Mouse (Mus musculus): ENCODE results near the gene Abhd5. TPM values are rescaled to one million over a fixed set of nuclear protein-coding genes. Genes with fewer than 3 reads are reported as not detected.
A peak's percentile ranks its signal among the peaks of the same experiment; 100 is the strongest.

Abhd5 gene
- total RNA-seq, 2 experiments from 2014 or later: 30.9 to 36.2 TPM

DNA sequence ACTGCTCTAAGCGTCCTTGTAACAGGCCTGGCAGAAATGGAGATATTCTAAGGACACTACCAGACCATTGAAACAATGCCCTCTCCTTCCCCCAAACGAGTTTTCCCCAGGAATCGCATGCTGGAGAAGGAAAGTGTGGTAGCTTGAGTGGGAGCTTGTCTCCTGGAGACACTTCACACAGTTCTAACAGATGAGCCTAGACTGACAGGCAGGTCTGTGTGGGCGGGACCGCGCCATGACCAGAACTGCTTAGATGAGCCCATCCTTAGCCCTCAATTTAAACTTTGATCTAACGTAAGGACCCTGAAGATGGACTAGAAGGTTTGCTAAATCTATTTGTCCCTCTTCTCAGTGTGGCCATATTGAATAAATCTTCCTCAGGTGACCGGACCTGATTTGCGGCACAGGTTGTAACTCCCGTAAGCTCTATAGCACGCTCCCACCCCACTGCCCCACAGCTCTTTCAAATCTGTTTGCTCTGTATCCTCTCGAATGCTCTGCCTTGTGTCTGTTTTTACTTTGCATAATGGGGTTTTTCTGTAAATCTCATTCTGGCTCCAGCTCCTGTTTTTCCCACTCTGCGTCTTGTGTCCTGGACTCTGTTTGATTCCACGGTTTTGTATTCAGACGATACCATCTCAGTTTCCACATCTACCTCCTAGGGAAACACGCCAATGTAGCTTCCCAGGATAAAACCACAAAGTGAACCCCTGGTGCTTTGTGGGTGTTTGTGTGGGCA is 59.2 kb downstream of the Abhd5 start:
- DNase-seq: no peak
- intact Hi-C loops (cut with DNase I): no loop called here

DNA sequence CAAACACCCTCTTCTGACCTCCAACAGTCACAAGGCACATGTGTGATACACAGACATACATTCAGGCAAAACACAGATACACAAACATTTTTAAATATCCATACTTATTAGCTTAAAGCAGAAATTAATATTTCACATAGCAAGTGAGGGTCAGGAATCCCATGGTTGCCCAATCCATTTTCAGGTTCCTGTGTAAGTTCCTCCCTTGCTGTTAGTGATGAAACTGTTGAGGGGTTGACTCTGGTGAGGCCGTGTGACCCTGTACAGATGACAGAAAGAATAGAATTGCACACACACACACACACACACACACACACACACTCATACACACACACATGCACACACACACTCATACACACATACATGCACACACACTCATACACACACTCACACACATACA is 63.2 kb downstream of the Abhd5 start:
- intact Hi-C loops (cut with DNase I): no loop called here
- no peak for DNase-seq

DNA sequence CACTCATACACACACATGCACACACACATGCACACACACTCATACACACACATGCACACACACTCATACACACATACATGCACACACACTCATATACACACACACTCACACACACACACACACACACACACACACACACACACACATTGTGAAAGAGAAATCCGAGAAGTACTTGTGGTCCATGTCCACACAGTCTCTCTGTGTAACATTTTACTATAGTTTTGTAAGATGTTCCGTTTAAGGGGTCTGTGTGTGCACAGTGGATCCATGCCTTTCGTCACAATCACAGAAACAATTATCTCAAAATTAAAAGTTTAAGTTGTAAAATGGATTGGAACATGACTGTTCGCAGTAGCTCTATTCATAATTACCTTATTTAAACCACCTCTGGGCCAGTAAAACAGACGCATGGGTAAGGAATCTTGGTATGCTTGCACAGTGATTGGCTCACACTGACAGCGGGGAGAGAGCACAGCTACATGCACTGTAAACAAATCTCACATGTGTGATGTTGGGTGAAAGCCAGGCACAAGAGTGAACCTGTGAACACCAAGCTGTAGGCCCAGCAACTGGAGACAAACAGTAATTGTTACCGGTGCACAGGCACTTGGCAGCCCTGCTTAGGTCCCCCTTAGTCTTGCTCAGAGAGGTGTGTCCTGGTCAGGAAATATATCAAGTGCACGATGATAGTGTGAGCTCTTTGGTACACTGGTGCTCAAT is 63.8 kb downstream of the Abhd5 start:
- no peak for DNase-seq
- intact Hi-C loops (cut with DNase I): no loop called here

DNA sequence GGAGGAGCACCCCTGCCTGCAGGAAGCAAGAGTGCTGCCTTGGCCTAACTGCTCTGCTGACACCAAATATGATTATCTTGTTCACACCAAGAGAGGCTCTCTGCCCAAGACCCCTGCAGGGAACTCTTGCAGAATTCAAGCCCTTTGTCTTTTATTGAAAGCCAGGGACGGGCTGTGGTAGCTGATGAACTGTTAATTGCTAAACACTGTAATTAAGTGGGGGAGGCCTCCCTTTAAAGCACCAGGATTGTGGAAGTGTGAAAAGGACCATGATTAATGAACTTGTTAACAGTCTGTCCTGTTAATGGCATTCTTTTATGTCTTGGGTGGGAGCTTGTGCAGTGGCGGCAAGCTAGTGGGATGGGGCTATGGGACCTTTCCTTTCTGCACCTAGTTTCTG is 65.2 kb downstream of the Abhd5 start:
- intact Hi-C loops (cut with DNase I): no loop called here
- no peak for DNase-seq

- no peak for DNase-seq
- intact Hi-C loops (cut with DNase I): loop anchor here (5.0 to 10.0 kb wide), 2 partner anchors 152 to 265 kb away; no protein-coding TSS in a partner anchor
Observed at GRCm38 (mm10) chr9:122420195-122420756, 68.9 kb downstream of the Abhd5 start.

DNA sequence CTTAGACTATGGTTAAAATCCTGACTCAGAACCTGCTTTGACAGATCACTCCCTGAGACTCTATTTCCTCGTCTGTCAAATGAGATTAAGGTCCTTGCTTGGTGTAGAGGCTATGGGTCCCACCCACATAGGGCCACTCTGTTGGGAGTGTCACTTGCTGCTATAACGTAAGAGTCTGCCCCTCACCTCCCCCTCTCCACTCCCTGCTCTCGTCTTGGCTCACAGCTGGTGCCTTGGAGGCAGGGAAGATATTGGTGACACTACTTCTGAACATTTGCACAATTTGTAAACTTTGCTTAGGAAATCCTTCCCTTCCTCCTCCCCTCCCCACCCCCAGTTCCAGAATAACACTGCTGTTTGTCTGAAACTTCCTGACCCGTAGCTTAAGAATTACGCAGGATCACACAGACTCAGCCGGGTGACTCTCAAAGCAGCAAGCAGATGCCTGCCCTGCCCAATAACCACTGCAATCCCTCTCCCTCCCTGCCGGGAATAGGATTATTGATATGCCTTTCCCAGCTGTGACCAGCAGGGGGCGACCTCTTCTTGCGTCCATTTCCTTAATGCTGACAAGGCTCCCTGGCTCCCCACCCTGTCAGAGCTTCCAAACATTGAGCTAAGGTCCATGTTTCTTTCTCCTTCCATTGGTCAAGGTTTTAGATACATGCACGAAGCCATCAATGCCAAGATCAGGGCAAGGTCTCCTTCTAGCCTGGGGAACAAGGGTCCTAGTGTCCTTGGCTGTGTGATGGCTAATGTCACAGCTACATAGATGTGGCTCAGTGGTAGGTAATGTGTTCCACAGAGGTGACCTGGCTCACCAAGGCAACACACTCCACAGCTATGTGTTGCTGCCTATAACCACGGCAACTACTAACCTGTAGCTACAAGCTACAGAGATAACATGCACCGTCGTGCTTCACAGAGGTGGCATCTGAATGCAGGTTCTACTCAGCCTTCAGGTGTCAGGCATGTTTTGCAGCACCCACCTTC is 69.7 kb downstream of the Abhd5 start:
- intact Hi-C loops (cut with DNase I): loop anchor here (5.0 to 10.0 kb wide), 2 partner anchors 151 to 264 kb away; no protein-coding TSS in a partner anchor
- DNase-seq: peak; percentile 81

DNA sequence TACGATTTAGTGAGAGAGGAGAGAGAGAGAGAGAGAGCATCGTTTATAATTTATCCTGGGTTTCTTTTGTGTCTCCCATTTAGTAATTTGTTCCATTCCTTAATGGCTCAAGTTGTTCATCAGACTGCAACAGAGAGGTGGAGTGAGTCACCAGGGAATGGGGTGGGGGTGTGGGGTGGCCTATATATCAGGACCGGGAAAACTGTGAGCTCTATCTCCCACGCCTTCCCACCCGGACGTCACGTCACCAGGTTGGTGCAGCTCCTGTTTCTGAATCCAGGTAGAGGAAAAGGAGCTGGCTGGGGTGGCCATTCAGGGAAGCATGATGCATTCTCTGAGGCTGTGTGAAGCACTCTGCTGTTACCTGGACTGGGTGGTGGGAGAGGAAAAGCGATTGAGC is 70.5 kb downstream of the Abhd5 start:
- DNase-seq: no peak
- intact Hi-C loops (cut with DNase I): loop anchor here (5.0 to 10.0 kb wide), 2 partner anchors 150 to 263 kb away; no protein-coding TSS in a partner anchor

GRCm38 (mm10) chr9:122422706-122423105 is 71.3 kb downstream of the Abhd5 start:
- intact Hi-C loops (cut with DNase I): loop anchor here (5.0 to 10.0 kb wide), 2 partner anchors 150 to 262 kb away; no protein-coding TSS in a partner anchor
- DNase-seq: no peak

GRCm38 (mm10) chr9:122423146-122423545 is 71.7 kb downstream of the Abhd5 start:
- DNase-seq: no peak
- intact Hi-C loops (cut with DNase I): loop anchor here (5.0 to 10.0 kb wide), 2 partner anchors 149 to 262 kb away; no protein-coding TSS in a partner anchor

- DNase-seq: peak; percentile 41
- intact Hi-C loops (cut with DNase I): loop anchor here (5.0 to 10.0 kb wide), 2 partner anchors 147 to 260 kb away; no protein-coding TSS in a partner anchor
Observed at GRCm38 (mm10) chr9:122424941-122425608, 73.7 kb downstream of the Abhd5 start.

GRCm38 (mm10) chr9:122429058-122429649 is 77.7 kb downstream of the Abhd5 start:
- intact Hi-C loops (cut with DNase I): loop anchor here (10.0 kb wide), 1 partner anchor 256 kb away; no protein-coding TSS in a partner anchor
- DNase-seq: no peak

- intact Hi-C loops (cut with DNase I): loop anchor here (10.0 kb wide), 1 partner anchor 255 kb away; no protein-coding TSS in a partner anchor
- no peak for DNase-seq
Observed at GRCm38 (mm10) chr9:122429685-122430084, 78.3 kb downstream of the Abhd5 start.

Other genes with a start within 250 kb of the Abhd5 start
- gene Snrk, start 234.3 kb upstream of the Abhd5 start, total RNA-seq (2021): 100 to 1,000 TPM; 109 to 120 TPM
- gene Ano10, start 57.2 kb upstream of the Abhd5 start, total RNA-seq (2021): 10 to 100 TPM; 33.3 to 37.4 TPM